Comparison of ENCODE assay signal across 8 mouse cellular contexts in genomic region chr14:34810763-34811489, GRCm38 (mm10). TPM values are rescaled to one million over a fixed set of nuclear protein-coding genes. Genes with fewer than 3 reads are reported as not detected.
DNase-seq lines count a peak whose midpoint lies in the region; ATAC-seq and TF ChIP-seq lines count a peak whose summit lies in the region.

No protein-coding gene starts in this region.

- peak; percentile 78 for ATAC-seq in granulocyte monocyte progenitor cell, adult 5-6 weeks (replicated peaks; ENCODE audit: poor library complexity, severe bottlenecking)
- no peak for ATAC-seq in monocyte, adult 5-6 weeks (replicated peaks; ENCODE audit: insufficient number of reproducible peaks, low FRiP score, low TSS enrichment, poor library complexity, severe bottlenecking)

- no peaks in the 10 kb centered on the region for H3K4me1 ChIP-seq in cortical plate, adult 2 months (ENCODE audit: control insufficient read depth, insufficient read depth, low read length)

- H3K4me3 ChIP-seq in cortical plate, adult 2 months (ENCODE audit: insufficient read depth, low read length): no peak overlapping the region

- no peak overlapping the region for H3K27ac ChIP-seq in cortical plate, adult 2 months (ENCODE audit: insufficient read depth, low read length)

- peak; percentile 60 to 63 for DNase-seq in B cell, adult 2 months
- peak; percentile 87 for DNase-seq in R1 (ENCODE audit: low read depth, low spot score)
- peak; percentile 84 for DNase-seq in kidney, postnatal 10 days
- peak; percentile 40 to 44 for DNase-seq in lung, adult 18-20 months
- peak; percentile 94 for DNase-seq in retina, embryonic 14.5 days (ENCODE audit: low spot score)

- peak; percentile 96 for TF ChIP-seq CTCF in cortical plate, adult 2 months (IDR thresholded peaks at IDR 0.05; ENCODE audit: extremely low read depth, insufficient read depth, low read length)

- TF ChIP-seq POLR2A in cortical plate, adult 2 months (IDR thresholded peaks at IDR 0.05; ENCODE audit: extremely low read depth, insufficient read depth, low read length): no peak

RNA-seq across cellular contexts. Expression of gene Grid1, which starts 9.0 kb away (rescaled TPM):
- polyA plus RNA-seq in cortical plate, adult 2 months (2012; rRNA removed): 22.3 and 22.7 TPM in 2 replicates
- not detected in 2 replicates for total RNA-seq in granulocyte monocyte progenitor cell, adult 5-6 weeks (2014; fragmentation: Nextera tagmentation)
- total RNA-seq in granulocyte monocyte progenitor cell, adult 5-6 weeks (2017): not detected in 2 replicates
- not detected in 3 replicates for total RNA-seq in monocyte, adult 5-6 weeks (2017)

Comparison
In these comparisons a context has a peak if more than half of its experiments do, and no peak if none do; other contexts are left out.
1. DNase-seq: peak in every context shown above with its lines; median percentile 94 in retina, embryonic 14.5 days; 87 in R1; 84 in kidney, postnatal 10 days; 62 in B cell, adult 2 months; 42 in lung, adult 18-20 months.